Mouse (Mus musculus) stomach, embryonic 16.5 days (tissue): ENCODE measurements at regions not wholly inside any gene's neighbourhood (a gene's known extent, or its start where the extent isn't known, plus 50 kb on each side); places are given as distances from the start of the nearest gene placed in this dataset.
A peak's percentile ranks its signal among the peaks of the same experiment; 100 is the strongest.
"Not testable (repeated sequence)": the region's sequence is repeated elsewhere in the genome, so short reads cannot be mapped to it uniquely, and the experiment has no call there.

Experiments used
- ATAC-seq: fragments of 200-750 bp; cut with Nextera tagmentation; 2 replicates; pipeline ENCODE4 v1.8.0; 2017; ENCODE audit warnings: moderate number of reproducible peaks, moderate TSS enrichment; ENCODE audit not compliant: insufficient read depth, low FRiP score
- H3K27ac ChIP-seq: fragments of 300-500 bp; sonication (generic); 2 replicates; pipeline ENCODE4 v1.5.1; 2014; ENCODE audit warnings: low read length
- H3K27me3 ChIP-seq: fragments of 300-500 bp; sonication (generic); 2 replicates; pipeline ENCODE4 v1.6.1; 2014; ENCODE audit warnings: low read length, control low read depth, mixed read lengths; ENCODE audit not compliant: control insufficient read depth, insufficient read depth
- H3K36me3 ChIP-seq: fragments of 300-500 bp; sonication (generic); 2 replicates; pipeline ENCODE4 v1.6.1; 2014; ENCODE audit warnings: low read length; ENCODE audit not compliant: control insufficient read depth, insufficient read depth
- H3K4me1 ChIP-seq: fragments of 300-500 bp; sonication (generic); 2 replicates; pipeline ENCODE4 v1.6.1; 2014; ENCODE audit warnings: low read length, control low read depth, mixed read lengths; ENCODE audit not compliant: control insufficient read depth, insufficient read depth
- H3K4me2 ChIP-seq: fragments of 300-500 bp; sonication (generic); 2 replicates; pipeline ENCODE4 v1.6.1; 2014; ENCODE audit warnings: low read depth, low read length, mixed read lengths
- H3K4me3 ChIP-seq: fragments of 300-500 bp; sonication (generic); replicated peaks from 2 replicates; pipeline ENCODE4 v1.5.1; 2014; ENCODE audit warnings: mild to moderate bottlenecking, low read length
- H3K9ac ChIP-seq: fragments of 300-500 bp; sonication (generic); 2 replicates; pipeline ENCODE4 v1.6.1; 2014; ENCODE audit warnings: low read length
- H3K9me3 ChIP-seq: fragments of 300-500 bp; sonication (generic); replicated peaks from 2 replicates; pipeline ENCODE4 v1.6.1; 2016; ENCODE audit warnings: low read length, control low read depth; ENCODE audit not compliant: control insufficient read depth
- whole genome bisulfite sequencing: fragments of 180-500 bp; shearing (Covaris S2); extraction: QIAGEN DNeasy Blood & Tissue Kit; methylation state at CpG from one replicate; pipeline ENCODE4 v1.1.7; 2014; 5-methylcytosine and 5-hydroxymethylcytosine counted together

DNA sequence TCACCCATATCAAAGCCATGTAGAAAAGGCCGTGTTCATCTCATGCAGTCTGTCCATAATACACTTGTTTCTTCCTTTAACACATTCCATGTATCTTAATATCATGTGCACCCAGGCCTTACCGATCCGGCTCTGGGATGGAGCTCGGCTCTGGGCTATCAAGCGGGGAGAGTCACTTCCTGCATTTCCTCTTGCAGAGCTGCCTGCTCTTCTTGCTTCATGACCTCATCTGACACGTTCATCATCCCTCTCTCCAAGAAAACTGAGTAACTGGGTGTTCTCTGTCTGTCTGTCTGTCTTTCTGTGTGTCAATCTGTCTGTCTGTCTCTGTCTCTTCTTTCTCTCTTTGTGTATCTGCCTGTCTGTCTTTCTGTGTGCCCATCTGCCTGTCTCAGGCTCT, 133.7 kb upstream of the Sulf2 start:
- Histone ChIP-seq H3K9me3 (no peaks in the 10 kb centered on the region), H3K27me3 (no peaks in the 10 kb centered on the region), H3K4me2 (no peak overlapping the region), H3K27ac (no peak overlapping the region), H3K4me1 (peaks cover 12% of the 10 kb centered on the region; the same call in 1 of the 2 replicates), H3K9ac (no peak overlapping the region), H3K4me3 (no peak overlapping the region), H3K36me3 (no peaks in the 10 kb centered on the region)
- no peak for ATAC-seq
- 72% methylated on average over 6 of the region's 6 CpGs for WGBS

- not testable (repeated sequence) for H3K4me2 ChIP-seq, H3K9ac ChIP-seq, H3K9me3 ChIP-seq, H3K36me3 ChIP-seq, H3K4me3 ChIP-seq, H3K27me3 ChIP-seq, H3K4me1 ChIP-seq
- WGBS, result no CpG with 5 or more reads among the region's 5 CpGs
- peak; percentile 49; the same call in 1 of the 2 replicates for ATAC-seq
- peak overlapping the region; percentile 87 for H3K27ac ChIP-seq
Measured at GRCm38 (mm10) chr2:166281137-166281536, 125.7 kb upstream of the Sulf2 start.

DNA sequence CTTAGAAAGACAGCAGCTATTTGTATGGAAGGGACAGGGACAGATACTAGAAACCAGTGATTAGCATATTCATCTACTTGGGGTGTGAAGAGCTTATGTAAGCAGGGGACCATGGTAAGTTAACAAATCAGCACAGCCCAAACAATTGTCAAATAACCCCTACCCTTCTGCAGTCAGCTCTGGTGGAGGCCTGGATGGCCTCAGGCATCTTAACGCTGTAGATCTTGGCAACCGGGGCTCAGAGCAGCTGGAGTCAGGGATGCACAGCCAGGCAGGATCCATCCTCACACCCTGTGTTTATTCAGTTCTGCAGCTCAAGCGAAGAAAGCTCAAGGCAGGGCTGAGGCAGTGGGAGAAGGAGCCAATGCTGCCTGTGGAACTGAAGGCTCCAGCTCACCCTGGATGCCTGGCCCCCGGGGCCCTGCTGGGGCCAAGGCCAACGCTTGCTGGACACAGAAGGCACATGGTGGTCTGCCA, 125.2 kb upstream of the Sulf2 start:
- Histone ChIP-seq H3K36me3 (no peaks in the 10 kb centered on the region), H3K27ac (peak overlapping the region; percentile 87), H3K4me1 (no peaks in the 10 kb centered on the region), H3K9me3 (no peaks in the 10 kb centered on the region), H3K4me3 (no peak overlapping the region), H3K4me2 (no peak overlapping the region), H3K9ac (no peak overlapping the region), H3K27me3 (no peaks in the 10 kb centered on the region)
- 22% methylated on average over 5 of the region's 5 CpGs for WGBS
- peak; percentile 88 for ATAC-seq

- H3K4me3 ChIP-seq, result no peak overlapping the region
- H3K27ac ChIP-seq, result peak overlapping the region; percentile 87
- H3K9me3 ChIP-seq, result no peaks in the 10 kb centered on the region
- H3K27me3 ChIP-seq, result no peaks in the 10 kb centered on the region
- no peak overlapping the region for H3K4me2 ChIP-seq
- H3K4me1 ChIP-seq, result no peaks in the 10 kb centered on the region
- WGBS, result 87% methylated on average over 15 of the region's 15 CpGs
- no peaks in the 10 kb centered on the region for H3K36me3 ChIP-seq
- no peak overlapping the region for H3K9ac ChIP-seq
- ATAC-seq, result no peak
Measured at GRCm38 (mm10) chr2:166279676-166280075, 124.2 kb upstream of the Sulf2 start.

GRCm38 (mm10) chr2:166275398-166275797, 119.9 kb upstream of the Sulf2 start:
- no peak overlapping the region for H3K9ac ChIP-seq
- 86% methylated on average over 8 of the region's 8 CpGs for WGBS
- H3K27ac ChIP-seq, result no peak overlapping the region
- peaks cover 13% of the 10 kb centered on the region for H3K4me1 ChIP-seq
- no peak overlapping the region for H3K4me2 ChIP-seq
- H3K27me3 ChIP-seq, result no peaks in the 10 kb centered on the region
- H3K9me3 ChIP-seq, result no peaks in the 10 kb centered on the region
- ATAC-seq, result no peak
- no peak overlapping the region for H3K4me3 ChIP-seq
- H3K36me3 ChIP-seq, result no peaks in the 10 kb centered on the region

DNA sequence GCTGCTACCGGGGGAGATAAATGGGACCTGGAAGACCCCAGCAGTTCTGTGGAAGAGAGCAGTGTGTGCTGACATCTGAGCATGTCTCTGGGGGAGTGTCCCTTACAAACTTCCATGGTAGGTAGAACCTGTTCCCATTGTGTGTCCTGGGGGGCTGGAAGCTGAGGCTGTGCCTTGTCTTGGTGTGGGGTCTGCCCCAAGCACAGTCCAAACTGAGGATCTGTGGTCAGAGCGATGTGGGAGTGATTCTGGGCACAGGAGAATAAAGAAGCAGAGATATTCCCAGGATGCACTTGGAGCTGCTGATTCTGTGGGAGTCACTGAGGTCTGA, 118.5 kb upstream of the Sulf2 start:
- peaks cover 13% of the 10 kb centered on the region for H3K4me1 ChIP-seq
- H3K9ac ChIP-seq, result no peak overlapping the region
- peak overlapping the region; percentile 25; the same call in 1 of the 2 replicates for H3K27ac ChIP-seq
- H3K27me3 ChIP-seq, result no peaks in the 10 kb centered on the region
- no peaks in the 10 kb centered on the region for H3K36me3 ChIP-seq
- H3K4me2 ChIP-seq, result peak overlapping the region; percentile 8; the same call in 1 of the 2 replicates
- H3K9me3 ChIP-seq, result no peaks in the 10 kb centered on the region
- WGBS, result 49% methylated on average over 2 of the region's 2 CpGs
- ATAC-seq, result peak; percentile 51; the same call in 1 of the 2 replicates
- no peak overlapping the region for H3K4me3 ChIP-seq

DNA sequence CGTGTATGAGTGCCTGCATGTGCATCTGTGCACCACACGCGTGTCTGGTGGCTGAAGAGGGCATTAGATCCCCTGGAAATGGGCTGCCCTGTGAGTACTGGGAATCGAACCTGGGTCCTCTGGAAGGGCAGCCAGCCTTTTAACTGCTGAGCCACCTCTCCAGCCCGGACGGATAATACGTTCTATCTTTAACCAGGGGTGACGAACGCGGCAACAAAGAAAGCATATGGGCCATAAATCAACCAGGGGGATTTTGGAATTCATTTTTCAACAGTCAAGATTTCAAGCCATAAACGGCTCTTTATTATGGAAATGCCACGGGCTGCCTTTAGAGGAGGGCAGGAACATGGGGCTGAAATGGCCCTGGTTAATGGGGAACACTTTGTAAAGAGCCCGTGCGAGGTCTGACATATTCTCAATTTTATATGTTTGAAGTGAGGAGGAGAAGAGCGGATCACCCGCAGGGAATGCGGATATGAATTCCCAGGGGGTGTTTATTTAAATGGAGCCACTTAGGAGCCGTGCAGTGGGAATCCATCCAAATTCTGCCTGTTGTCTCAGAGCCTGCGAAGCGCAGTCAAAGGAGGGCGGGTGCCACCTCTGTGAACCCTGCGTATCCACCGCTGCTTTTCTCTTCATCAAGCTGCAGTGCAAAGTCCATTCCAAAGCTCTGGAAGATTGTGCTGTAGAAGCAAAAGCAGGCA, 118.0 kb upstream of the Sulf2 start:
- WGBS, result 31% methylated on average over 23 of the region's 23 CpGs
- peak overlapping the region; percentile 8 for H3K4me2 ChIP-seq
- H3K27ac ChIP-seq, result peak overlapping the region; percentile 25; the same call in 1 of the 2 replicates
- peaks cover 13% of the 10 kb centered on the region for H3K4me1 ChIP-seq
- H3K36me3 ChIP-seq, result no peaks in the 10 kb centered on the region
- no peaks in the 10 kb centered on the region for H3K27me3 ChIP-seq
- peak overlapping the region; percentile 38; the same call in 1 of the 2 replicates for H3K9ac ChIP-seq
- H3K4me3 ChIP-seq, result no peak overlapping the region
- peak; percentile 61; the same call in 1 of the 2 replicates for ATAC-seq
- no peaks in the 10 kb centered on the region for H3K9me3 ChIP-seq

- Histone ChIP-seq H3K27me3 (no peaks in the 10 kb centered on the region), H3K4me2 (no peak overlapping the region), H3K9ac (no peak overlapping the region), H3K9me3 (no peaks in the 10 kb centered on the region), H3K4me1 (peaks cover 13% of the 10 kb centered on the region), H3K36me3 (no peaks in the 10 kb centered on the region), H3K27ac (no peak overlapping the region), H3K4me3 (no peak overlapping the region)
- ATAC-seq, result no peak
- WGBS, result 81% methylated on average over 1 of the region's 1 CpGs
Measured at GRCm38 (mm10) chr2:166272841-166273240, 117.4 kb upstream of the Sulf2 start.

GRCm38 (mm10) chr2:166272190-166272543, 116.7 kb upstream of the Sulf2 start:
- H3K36me3 ChIP-seq, result no peaks in the 10 kb centered on the region
- no peak overlapping the region for H3K9ac ChIP-seq
- H3K4me3 ChIP-seq, result no peak overlapping the region
- H3K4me1 ChIP-seq, result peaks cover 13% of the 10 kb centered on the region
- no peak overlapping the region for H3K4me2 ChIP-seq
- no peaks in the 10 kb centered on the region for H3K9me3 ChIP-seq
- no peak overlapping the region for H3K27ac ChIP-seq
- WGBS, result 65% methylated on average over 7 of the region's 7 CpGs
- ATAC-seq, result no peak
- H3K27me3 ChIP-seq, result no peaks in the 10 kb centered on the region
